Mouse (Mus musculus): ENCODE measurements around the gene Nanp. TPM values are rescaled to one million over a fixed set of nuclear protein-coding genes. Genes with fewer than 3 reads are reported as not detected.

Gene Nanp
- polyA plus RNA-seq (2016; fragmentation: Nextera tagmentation; extraction: Ambion mirVana): 54.3 and 58.4 TPM in 2 replicates

GRCm38 (mm10) chr2:151039232-151039695 lies at the start of gene Nanp, which contains the start of gene Ninl:
Gene Nanp, minus strand, starts transcription at chr2:151039398.
Gene Ninl, minus strand, starts transcription at chr2:151039382.
- H3K27me3 ChIP-seq (ENCODE audit: low read depth, poor library complexity, severe bottlenecking): no peaks in the 10 kb centered on the region
- H3K27ac ChIP-seq (replicated peaks): peak within 1 kb of the TSS; percentile 92
- peak within 1 kb of the TSS; percentile 80 for H3K4me3 ChIP-seq
- 2% methylated on average over 34 of the region's 34 CpGs for WGBS
- peaks cover 4% of the 10 kb centered on the region; the same call in 1 of the 2 replicates for H3K36me3 ChIP-seq
- H3K9me3 ChIP-seq (replicated peaks): no peaks in the 10 kb centered on the region
- peaks cover 19% of the 10 kb centered on the region for H3K4me1 ChIP-seq
- DNase-seq (ENCODE audit: low spot score): peak; percentile 93

GRCm38 (mm10) chr2:151056637-151057036 lies 17.4 kb upstream of the Nanp start:
- Histone ChIP-seq H3K27me3 (ENCODE audit: low read depth, poor library complexity, severe bottlenecking) (no peaks in the 10 kb centered on the region), H3K9me3 (replicated peaks) (peaks cover 10% of the 10 kb centered on the region), H3K4me1 (no peaks in the 10 kb centered on the region), H3K27ac (replicated peaks) (no peak overlapping the region), H3K36me3 (no peaks in the 10 kb centered on the region), H3K4me3 (no peak overlapping the region)
- no peak for DNase-seq (ENCODE audit: low spot score)
- 77% methylated on average over 1 of the region's 1 CpGs for WGBS

GRCm38 (mm10) chr2:151040411-151040810 lies 1.2 kb upstream of the Nanp start:
- Histone ChIP-seq H3K4me3 (peak overlapping the region; percentile 80; the same call in 1 of the 2 replicates), H3K27ac (replicated peaks) (no peak overlapping the region), H3K27me3 (ENCODE audit: low read depth, poor library complexity, severe bottlenecking) (no peaks in the 10 kb centered on the region), H3K4me1 (peaks cover 19% of the 10 kb centered on the region), H3K9me3 (replicated peaks) (no peaks in the 10 kb centered on the region), H3K36me3 (no peaks in the 10 kb centered on the region)
- WGBS: 93% methylated on average over 1 of the region's 1 CpGs
- DNase-seq (ENCODE audit: low spot score): no peak

- no peak for DNase-seq (ENCODE audit: low spot score)
Observed at GRCm38 (mm10) chr2:151039726-151040125, 528 bp upstream of the Nanp start.

GRCm38 (mm10) chr2:151038811-151039222 lies 381 bp downstream of the Nanp start:
- Histone ChIP-seq H3K4me3 (peak overlapping the region; percentile 80), H3K4me1 (peaks cover 19% of the 10 kb centered on the region), H3K27me3 (ENCODE audit: low read depth, poor library complexity, severe bottlenecking) (no peaks in the 10 kb centered on the region), H3K9me3 (replicated peaks) (no peaks in the 10 kb centered on the region), H3K27ac (replicated peaks) (peak overlapping the region; percentile 92), H3K36me3 (peaks cover 8% of the 10 kb centered on the region; the same call in 1 of the 2 replicates)
- DNase-seq (ENCODE audit: low spot score): peak; percentile 71
- WGBS: under 1% methylated on average over 30 of the region's 30 CpGs

More at GRCm38 (mm10) chr2:151039726-151040125, 528 bp upstream of the Nanp start:
- H3K27me3 ChIP-seq (ENCODE audit: low read depth, poor library complexity, severe bottlenecking): no peaks in the 10 kb centered on the region
- WGBS: 53% methylated on average over 8 of the region's 8 CpGs
- H3K27ac ChIP-seq (replicated peaks): peak overlapping the region; percentile 92
- peak overlapping the region; percentile 80 for H3K4me3 ChIP-seq
- H3K4me1 ChIP-seq: peaks cover 19% of the 10 kb centered on the region
- H3K9me3 ChIP-seq (replicated peaks): no peaks in the 10 kb centered on the region
- H3K36me3 ChIP-seq: no peaks in the 10 kb centered on the region

- peak; percentile 17 for DNase-seq (ENCODE audit: low spot score)
- H3K27me3 ChIP-seq (ENCODE audit: low read depth, poor library complexity, severe bottlenecking): no peaks in the 10 kb centered on the region
- WGBS: 74% methylated on average over 18 of the region's 18 CpGs
- peaks cover 12% of the 10 kb centered on the region for H3K36me3 ChIP-seq
- peak overlapping the region; percentile 80 for H3K4me3 ChIP-seq
- H3K4me1 ChIP-seq: peaks cover 19% of the 10 kb centered on the region
- H3K27ac ChIP-seq (replicated peaks): peak overlapping the region; percentile 92
- H3K9me3 ChIP-seq (replicated peaks): no peaks in the 10 kb centered on the region
Observed at GRCm38 (mm10) chr2:151037876-151038552, 1.2 kb downstream of the Nanp start.

GRCm38 (mm10) chr2:151037292-151037691 lies 1.9 kb downstream of the Nanp start:
- no peaks in the 10 kb centered on the region for H3K27me3 ChIP-seq (ENCODE audit: low read depth, poor library complexity, severe bottlenecking)
- no peak overlapping the region for H3K27ac ChIP-seq (replicated peaks)
- no peak for DNase-seq (ENCODE audit: low spot score)
- peak overlapping the region; percentile 80; the same call in 1 of the 2 replicates for H3K4me3 ChIP-seq
- peaks cover 19% of the 10 kb centered on the region for H3K36me3 ChIP-seq
- peaks cover 19% of the 10 kb centered on the region for H3K4me1 ChIP-seq
- H3K9me3 ChIP-seq (replicated peaks): no peaks in the 10 kb centered on the region
- 98% methylated on average over 1 of the region's 1 CpGs for WGBS

- no peaks in the 10 kb centered on the region for H3K9me3 ChIP-seq (replicated peaks)
- H3K27me3 ChIP-seq (ENCODE audit: low read depth, poor library complexity, severe bottlenecking): no peaks in the 10 kb centered on the region
- H3K36me3 ChIP-seq: peaks cover 19% of the 10 kb centered on the region
- 92% methylated on average over 2 of the region's 2 CpGs for WGBS
- H3K4me1 ChIP-seq: peaks cover 19% of the 10 kb centered on the region
- no peak overlapping the region for H3K4me3 ChIP-seq
- no peak for DNase-seq (ENCODE audit: low spot score)
- no peak overlapping the region for H3K27ac ChIP-seq (replicated peaks)
Observed at GRCm38 (mm10) chr2:151036721-151037120, 2.5 kb downstream of the Nanp start.

GRCm38 (mm10) chr2:151034435-151034834 lies 4.8 kb downstream of the Nanp start:
- Histone ChIP-seq H3K4me3 (no peak overlapping the region), H3K27me3 (ENCODE audit: low read depth, poor library complexity, severe bottlenecking) (no peaks in the 10 kb centered on the region), H3K9me3 (replicated peaks) (no peaks in the 10 kb centered on the region), H3K27ac (replicated peaks) (no peak overlapping the region), H3K4me1 (peaks cover 14% of the 10 kb centered on the region), H3K36me3 (peaks cover 20% of the 10 kb centered on the region)
- no peak for DNase-seq (ENCODE audit: low spot score)
- 91% methylated on average over 3 of the region's 3 CpGs for WGBS

GRCm38 (mm10) chr2:151021158-151021557 lies 18.0 kb downstream of the Nanp start:
- no peak for DNase-seq (ENCODE audit: low spot score)
- H3K27me3 ChIP-seq (ENCODE audit: low read depth, poor library complexity, severe bottlenecking): no peaks in the 10 kb centered on the region
- no peaks in the 10 kb centered on the region for H3K9me3 ChIP-seq (replicated peaks)
- H3K4me1 ChIP-seq: no peaks in the 10 kb centered on the region
- peaks cover 7% of the 10 kb centered on the region for H3K36me3 ChIP-seq
- no peak overlapping the region for H3K27ac ChIP-seq (replicated peaks)
- no peak overlapping the region for H3K4me3 ChIP-seq
- WGBS: 90% methylated on average over 10 of the region's 10 CpGs

- WGBS: 79% methylated on average over 2 of the region's 2 CpGs
- no peak for DNase-seq (ENCODE audit: low spot score)
- H3K36me3 ChIP-seq: no peaks in the 10 kb centered on the region
Observed at GRCm38 (mm10) chr2:151015316-151015715, 23.9 kb downstream of the Nanp start.

GRCm38 (mm10) chr2:151011273-151011672 lies 27.9 kb downstream of the Nanp start:
- H3K4me1 ChIP-seq: peaks cover 28% of the 10 kb centered on the region
- no peak for DNase-seq (ENCODE audit: low spot score)
- H3K27me3 ChIP-seq (ENCODE audit: low read depth, poor library complexity, severe bottlenecking): 0 out of 2 replicates have a peak, but pooled peaks cover 2% of the 10 kb centered on the region
- no peak overlapping the region for H3K27ac ChIP-seq (replicated peaks)
- H3K36me3 ChIP-seq: no peaks in the 10 kb centered on the region
- no peak overlapping the region for H3K4me3 ChIP-seq
- 83% methylated on average over 1 of the region's 1 CpGs for WGBS
- no peaks in the 10 kb centered on the region for H3K9me3 ChIP-seq (replicated peaks)

More at GRCm38 (mm10) chr2:151015316-151015715, 23.9 kb downstream of the Nanp start:
- no peaks in the 10 kb centered on the region for H3K4me1 ChIP-seq
- H3K27me3 ChIP-seq (ENCODE audit: low read depth, poor library complexity, severe bottlenecking): no peaks in the 10 kb centered on the region
- H3K27ac ChIP-seq (replicated peaks): no peak overlapping the region
- H3K9me3 ChIP-seq (replicated peaks): no peaks in the 10 kb centered on the region
- no peak overlapping the region for H3K4me3 ChIP-seq

- no peaks in the 10 kb centered on the region for H3K36me3 ChIP-seq
- H3K4me3 ChIP-seq: peak overlapping the region; percentile 81
- peaks cover 29% of the 10 kb centered on the region for H3K4me1 ChIP-seq
- peak overlapping the region; percentile 96 for H3K27ac ChIP-seq (replicated peaks)
- no peak for DNase-seq (ENCODE audit: low spot score)
- 0 out of 2 replicates have a peak, but pooled peaks cover 2% of the 10 kb centered on the region for H3K27me3 ChIP-seq (ENCODE audit: low read depth, poor library complexity, severe bottlenecking)
- 68% methylated on average over 1 of the region's 1 CpGs for WGBS
- H3K9me3 ChIP-seq (replicated peaks): no peaks in the 10 kb centered on the region
Observed at GRCm38 (mm10) chr2:151009515-151010085, 29.6 kb downstream of the Nanp start.
